Comparison of ENCODE assay signal across 14 mouse cellular contexts in the genomic region with DNA sequence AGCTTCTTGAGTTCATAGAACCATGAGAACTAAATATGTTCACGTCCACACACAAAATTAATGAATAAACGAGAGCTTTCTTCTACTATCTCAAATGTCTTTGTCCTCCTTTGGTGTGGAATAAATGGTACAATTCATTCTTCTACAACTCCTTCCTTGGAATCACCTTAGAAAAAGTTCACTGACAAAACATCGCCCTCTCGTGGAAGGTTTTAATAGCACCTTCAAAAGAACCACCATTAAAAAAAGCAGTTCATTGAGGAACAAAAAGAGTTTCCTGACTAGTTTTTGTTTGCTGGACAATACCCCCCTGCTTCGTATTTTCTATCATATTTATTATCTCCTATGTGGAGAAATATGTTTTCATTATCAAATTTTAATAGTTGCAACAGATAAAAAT. TPM values are rescaled to one million over a fixed set of nuclear protein-coding genes. Genes with fewer than 3 reads are reported as not detected.
DNase-seq lines count a peak whose midpoint lies in the region; ATAC-seq and TF ChIP-seq lines count a peak whose summit lies in the region.
"Had no signal": no experiment of that assay in that cellular context is flagged by ENCODE, and none has a peak within 500 bp of the region (broad histone marks: within the 10 kb centered on the region; RNA-seq: fewer than 3 reads in every experiment).

No protein-coding gene starts in this region.

- no peaks in the 10 kb centered on the region for H3K4me1 ChIP-seq in embryonic facial prominence, embryonic 11.5 days (ENCODE audit: control insufficient read depth, insufficient read depth, low read length)
- H3K4me1 ChIP-seq in embryonic facial prominence, embryonic 10.5 days = no peaks in the 10 kb centered on the region
- H3K4me1 ChIP-seq in E14TG2a.4 (replicated peaks; ENCODE audit: low read depth, low read length) = no peaks in the 10 kb centered on the region
- no peaks in the 10 kb centered on the region for H3K4me1 ChIP-seq in embryonic facial prominence, embryonic 14.5 days (ENCODE audit: control insufficient read depth, insufficient read depth, low read length)
- H3K4me1 ChIP-seq: megakaryocyte, embryonic 14.5 days had no signal

- H3K27me3 ChIP-seq in embryonic facial prominence, embryonic 11.5 days (ENCODE audit: control insufficient read depth, insufficient read depth, low read length) = no peaks in the 10 kb centered on the region
- no peaks in the 10 kb centered on the region for H3K27me3 ChIP-seq in embryonic facial prominence, embryonic 10.5 days (replicated peaks; ENCODE audit: low read depth, poor library complexity, severe bottlenecking)
- no peaks in the 10 kb centered on the region for H3K27me3 ChIP-seq in E14TG2a.4 (ENCODE audit: insufficient read depth, low read length)
- no peaks in the 10 kb centered on the region for H3K27me3 ChIP-seq in embryonic facial prominence, embryonic 14.5 days (replicated peaks; ENCODE audit: control insufficient read depth, insufficient read depth, low read length)
- H3K27me3 ChIP-seq: megakaryocyte, embryonic 14.5 days had no signal

- H3K9ac ChIP-seq in embryonic facial prominence, embryonic 11.5 days (replicated peaks; ENCODE audit: low read length) = no peak overlapping the region
- H3K9ac ChIP-seq in embryonic facial prominence, embryonic 14.5 days (ENCODE audit: low read depth, low read length) = no peak overlapping the region

- no peaks in the 10 kb centered on the region for H3K36me3 ChIP-seq in embryonic facial prominence, embryonic 11.5 days (replicated peaks; ENCODE audit: control insufficient read depth, insufficient read depth, low read depth, low read length)
- H3K36me3 ChIP-seq in embryonic facial prominence, embryonic 10.5 days (replicated peaks) = no peaks in the 10 kb centered on the region
- no peaks in the 10 kb centered on the region for H3K36me3 ChIP-seq in E14TG2a.4 (ENCODE audit: insufficient read depth, low read length)
- no peaks in the 10 kb centered on the region for H3K36me3 ChIP-seq in embryonic facial prominence, embryonic 14.5 days (ENCODE audit: control insufficient read depth, insufficient read depth, low read length)

- no peak overlapping the region for H3K4me2 ChIP-seq in embryonic facial prominence, embryonic 11.5 days (ENCODE audit: low read depth, low read length)
- no peak overlapping the region for H3K4me2 ChIP-seq in embryonic facial prominence, embryonic 14.5 days (ENCODE audit: low read depth, low read length)
- H3K4me2 ChIP-seq: liver, embryonic 11.5 days had no signal

- H3K4me3 ChIP-seq in embryonic facial prominence, embryonic 11.5 days (ENCODE audit: low read depth, low read length) = no peak overlapping the region
- no peak overlapping the region for H3K4me3 ChIP-seq in embryonic facial prominence, embryonic 10.5 days
- no peak overlapping the region for H3K4me3 ChIP-seq in E14TG2a.4 (replicated peaks; ENCODE audit: low read length)
- no peak overlapping the region for H3K4me3 ChIP-seq in embryonic facial prominence, embryonic 14.5 days (ENCODE audit: low read depth, low read length)
- H3K4me3 ChIP-seq: erythroblast, embryonic 14.5 days; megakaryocyte, embryonic 14.5 days had no signal

- WGBS in embryonic facial prominence, embryonic 11.5 days = 28% methylated on average over 5 of the region's 5 CpGs
- 35% methylated on average over 5 of the region's 5 CpGs for WGBS in embryonic facial prominence, embryonic 10.5 days
- WGBS in embryonic facial prominence, embryonic 14.5 days = 31% methylated on average over 5 of the region's 5 CpGs

- ATAC-seq in embryonic facial prominence, embryonic 11.5 days (replicated peaks; ENCODE audit: insufficient number of reproducible peaks, low FRiP score, low TSS enrichment, low read depth) = no peak
- no peak for ATAC-seq in embryonic facial prominence, embryonic 14.5 days (ENCODE audit: low read depth)

- peak; percentile 61 for DNase-seq in embryonic facial prominence, embryonic 11.5 days (ENCODE audit: low spot score)
- DNase-seq in embryonic facial prominence, embryonic 10.5 days (ENCODE audit: low spot score) = no peak
- DNase-seq in left cerebral cortex, adult 18-20 months (ENCODE audit: low spot score in 2 of 2) = peak; percentile 25 to 40
- DNase-seq in left cerebral cortex, postnatal 4 days = no peak
- peak; percentile 7 for DNase-seq in embryonic facial prominence, embryonic 14.5 days (ENCODE audit: low spot score)
- DNase-seq in thymus, postnatal 14 days = no peak
- no peak for DNase-seq in kidney, postnatal 4 days
- DNase-seq: B cell, adult 2 months; kidney, adult 8-10 months had no signal

- intact Hi-C loops in left cerebral cortex, postnatal 4 days (cut with DNase I) = no loop called here

- H3K9me3 ChIP-seq in embryonic facial prominence, embryonic 11.5 days (replicated peaks; ENCODE audit: control insufficient read depth, low read length) = no peaks in the 10 kb centered on the region
- H3K9me3 ChIP-seq in embryonic facial prominence, embryonic 10.5 days = no peaks in the 10 kb centered on the region
- no peaks in the 10 kb centered on the region for H3K9me3 ChIP-seq in E14TG2a.4 (ENCODE audit: low read length)
- H3K9me3 ChIP-seq in embryonic facial prominence, embryonic 14.5 days (ENCODE audit: control insufficient read depth, low read length) = no peaks in the 10 kb centered on the region

- H3K27ac ChIP-seq in embryonic facial prominence, embryonic 11.5 days (replicated peaks; ENCODE audit: low read depth, low read length) = no peak overlapping the region
- no peak overlapping the region for H3K27ac ChIP-seq in embryonic facial prominence, embryonic 10.5 days (replicated peaks)
- H3K27ac ChIP-seq in embryonic facial prominence, embryonic 14.5 days (replicated peaks; ENCODE audit: low read depth, low read length) = no peak overlapping the region

- peak; percentile 55 for TF ChIP-seq CTCF in E14TG2a.4 (conservative IDR thresholded peaks at IDR 0.05; ENCODE audit: low read length)

RNA-seq across cellular contexts. Expression of gene Rergl, which starts 40.7 kb away (rescaled TPM):
- not detected in 2 replicates for polyA plus RNA-seq in embryonic facial prominence, embryonic 11.5 days (2014; fragmentation: Nextera tagmentation; extraction: Ambion mirVana)
- polyA plus RNA-seq in embryonic facial prominence, embryonic 10.5 days (2016; fragmentation: Nextera tagmentation; extraction: Ambion mirVana) = not detected in 2 replicates
- not detected for total RNA-seq in left cerebral cortex, adult 18-20 months (2021)
- not detected for total RNA-seq in left cerebral cortex, postnatal 4 days (2021)
- polyA plus RNA-seq in embryonic facial prominence, embryonic 14.5 days (2014; fragmentation: Nextera tagmentation; extraction: Ambion mirVana) = 0.18 TPM in 1 of 2 replicates, not detected in the other
- total RNA-seq: neutrophil, adult 5-6 weeks had no signal
- polyA plus RNA-seq: erythroblast, embryonic 14.5 days; liver, embryonic 11.5 days had no signal

Comparison
In these comparisons a context has a peak if more than half of its experiments do, and no peak if none do; other contexts are left out.
1. DNase-seq: peak in embryonic facial prominence, embryonic 11.5 days (single experiment), left cerebral cortex, adult 18-20 months (2 of 2) and embryonic facial prominence, embryonic 14.5 days (single experiment); none in embryonic facial prominence, embryonic 10.5 days (single experiment), left cerebral cortex, postnatal 4 days (single experiment), thymus, postnatal 14 days (single experiment) and kidney, postnatal 4 days (0 of 2).